Mouse (Mus musculus): Measurements from ENCODE around the gene Sec14l1.

Sec14l1 gene

DNA sequence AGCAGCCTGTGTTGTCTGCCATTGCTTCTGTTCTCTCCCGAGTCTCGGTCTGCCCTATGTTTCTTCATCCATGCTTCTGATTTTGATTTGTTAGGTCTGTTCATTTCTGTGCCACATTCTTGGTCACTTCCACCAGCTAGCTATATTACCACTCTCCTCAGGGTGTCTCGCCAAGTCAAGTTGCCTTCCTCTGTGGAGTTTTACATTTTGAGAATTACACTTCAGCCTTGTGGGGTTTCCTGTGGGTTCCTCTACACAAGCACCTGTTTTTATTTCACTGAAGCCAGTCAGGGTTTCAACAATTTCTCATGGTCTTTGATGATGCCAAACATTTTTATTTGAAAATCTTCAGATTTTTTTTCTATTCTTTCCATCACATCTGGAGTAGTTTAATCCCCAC, 67.8 kb downstream of the Sec14l1 start:
- DNase-seq (ENCODE audit: low spot score): no peak

DNA sequence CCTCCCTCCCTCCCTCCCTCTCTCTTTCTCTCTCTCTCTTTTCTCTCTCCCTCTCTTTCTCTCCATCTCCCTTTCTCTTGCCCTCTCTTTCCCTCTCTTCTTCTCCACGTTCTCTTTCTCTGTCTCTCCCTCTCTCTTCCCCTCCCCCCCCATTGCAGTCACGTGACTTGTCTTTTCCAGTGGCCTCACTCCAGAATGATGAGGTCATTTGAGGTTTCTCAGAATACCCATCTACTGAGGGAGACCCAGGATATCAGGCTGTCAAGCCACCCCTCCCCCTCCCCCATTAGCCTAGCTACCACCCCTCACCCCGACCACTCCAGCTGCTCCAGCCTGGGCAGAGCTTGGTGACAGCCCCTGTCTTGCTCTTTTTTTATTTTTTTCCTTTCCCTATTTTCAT, 68.3 kb downstream of the Sec14l1 start:
- no peak for DNase-seq (ENCODE audit: low spot score)

DNA sequence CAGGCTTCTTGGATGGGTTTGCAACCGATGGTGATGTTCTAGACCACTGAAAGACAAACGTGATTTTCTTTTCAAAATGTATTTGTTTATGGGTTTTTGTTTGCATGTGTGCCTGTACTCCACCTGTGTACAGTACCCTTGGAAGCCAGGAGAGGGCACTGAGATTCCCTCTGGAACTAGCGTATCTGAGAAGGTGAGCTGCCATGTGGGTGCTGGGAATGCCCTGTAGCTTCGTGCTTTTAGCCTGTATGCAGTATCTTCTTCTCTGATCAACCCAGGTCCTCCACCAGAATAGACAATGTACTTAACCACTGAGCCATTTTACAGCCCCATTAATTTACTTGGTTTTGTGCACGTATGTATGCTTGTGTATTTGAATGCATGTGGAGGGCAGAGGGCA, 68.9 kb downstream of the Sec14l1 start:
- no peak for DNase-seq (ENCODE audit: low spot score)

- no peak for DNase-seq (ENCODE audit: low spot score)
These were observed 70.3 kb downstream of the Sec14l1 start for GRCm38 (mm10) chr11:117185076-117185933.

DNA sequence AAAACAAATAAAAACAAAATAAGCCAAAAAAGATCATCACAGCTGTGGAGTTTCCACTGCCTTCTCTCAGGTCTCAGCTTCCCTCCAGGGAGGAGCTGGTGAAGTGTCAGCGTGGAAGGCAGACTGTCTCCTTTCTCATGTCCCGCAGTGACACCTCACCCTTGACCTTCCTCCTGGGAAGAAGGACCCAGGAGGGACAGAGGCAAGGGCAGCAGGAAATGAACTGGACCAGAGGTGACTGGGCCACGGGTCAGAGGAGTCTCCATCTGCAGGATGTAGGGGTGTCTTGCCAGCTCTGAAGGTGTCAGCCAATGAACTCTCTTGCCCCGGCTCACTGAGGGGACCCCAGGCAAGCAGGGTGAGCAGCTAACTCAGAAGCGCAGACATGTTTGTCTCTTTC, 76.6 kb downstream of the Sec14l1 start:
- no peak for DNase-seq (ENCODE audit: low spot score)

GRCm38 (mm10) chr11:117194475-117194937, 79.5 kb downstream of the Sec14l1 start:
- no peak for DNase-seq (ENCODE audit: low spot score)

GRCm38 (mm10) chr11:117195616-117196015, 80.6 kb downstream of the Sec14l1 start:
- DNase-seq (ENCODE audit: low spot score): no peak

GRCm38 (mm10) chr11:117196681-117197080, 81.7 kb downstream of the Sec14l1 start:
- DNase-seq (ENCODE audit: low spot score): no peak

DNA sequence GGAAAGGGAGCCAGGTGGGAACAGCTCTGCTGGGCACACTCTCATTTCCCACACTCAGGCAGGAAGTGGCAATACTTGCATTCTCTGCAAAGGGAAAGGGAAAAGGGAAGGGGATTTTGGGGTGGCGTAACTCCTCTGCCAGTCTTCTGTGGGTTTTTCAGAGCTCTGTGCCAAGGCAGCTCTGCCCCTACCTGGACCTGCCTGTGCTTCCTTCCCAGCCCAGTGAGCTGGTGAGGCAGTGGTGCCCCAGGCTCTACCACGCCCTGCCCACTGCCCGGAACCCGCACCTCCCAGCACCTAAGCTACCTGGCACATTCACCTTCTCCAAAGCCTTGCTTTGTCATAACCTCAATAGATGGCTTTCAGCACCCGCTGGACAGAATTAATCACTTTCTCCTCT, 83.2 kb downstream of the Sec14l1 start:
- DNase-seq (ENCODE audit: low spot score): no peak

DNA sequence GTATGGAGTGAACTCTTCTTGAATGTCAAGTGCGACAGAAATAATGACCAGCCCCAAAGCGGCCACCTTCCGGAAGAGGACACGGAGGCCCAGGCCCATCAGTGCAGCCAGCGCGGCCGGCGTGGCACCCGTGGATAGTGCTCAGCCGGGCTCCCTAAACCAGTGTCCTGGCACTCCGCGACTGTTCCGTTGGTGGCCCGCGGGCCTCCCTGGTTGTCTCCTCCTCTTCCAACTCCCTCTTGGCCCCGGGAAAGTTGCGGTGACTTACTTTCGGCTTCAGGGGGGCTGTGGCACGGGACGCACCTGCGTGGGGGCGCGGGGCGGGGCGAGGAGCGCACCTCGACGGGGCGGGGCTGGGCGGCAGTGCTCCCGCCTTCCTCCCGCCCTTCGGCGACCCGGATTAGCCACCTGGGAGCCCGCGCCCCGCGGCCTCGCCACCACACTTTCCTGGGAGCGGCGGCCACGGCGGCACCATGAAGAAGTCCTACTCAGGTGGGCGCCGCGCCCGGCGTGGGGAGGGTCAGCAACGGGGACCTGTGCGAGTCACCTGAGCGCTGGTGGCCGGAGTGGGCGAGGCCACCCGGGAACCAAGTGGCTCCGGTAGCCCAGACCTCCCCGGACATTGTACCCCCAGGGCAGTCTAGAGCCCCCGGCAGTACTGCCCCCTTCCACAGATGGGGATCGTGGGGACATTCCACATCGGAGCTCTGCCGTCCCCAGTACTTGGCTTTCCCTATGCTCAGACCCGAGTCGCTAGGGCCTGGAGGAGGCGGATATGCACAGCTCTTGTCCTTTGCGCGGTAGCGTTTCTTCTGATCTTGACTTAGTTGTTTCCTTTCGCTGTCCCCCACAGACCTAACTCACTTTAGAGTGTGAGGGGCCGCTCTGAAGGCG, 84.6 kb downstream of the Sec14l1 start, which contains the start of gene Sept9:
Gene Sept9, plus strand, starts transcription at position 380 of the 894 bp plus-strand sequence.
- DNase-seq (ENCODE audit: low spot score): peak; percentile 57

DNA sequence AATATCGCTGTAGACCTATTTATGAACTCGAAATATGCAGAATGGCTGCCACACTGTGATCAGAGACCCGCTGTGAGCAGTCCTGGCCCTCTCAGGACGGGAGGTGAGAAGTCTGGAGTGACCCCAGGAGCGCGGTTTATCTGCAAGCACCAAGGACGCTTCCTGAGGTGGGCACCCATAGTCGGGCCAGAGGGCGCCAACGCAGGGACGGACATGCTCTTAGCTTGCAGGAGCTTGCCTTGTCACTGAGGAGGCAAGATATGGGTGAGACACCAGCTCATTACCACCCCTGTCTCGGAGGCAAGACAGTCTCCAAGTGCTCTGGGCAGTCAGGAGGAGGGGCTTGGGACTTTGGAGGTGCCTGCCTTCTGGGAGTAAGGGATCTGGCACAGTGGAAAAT, 86.9 kb downstream of the Sec14l1 start:
- DNase-seq (ENCODE audit: low spot score): no peak

GRCm38 (mm10) chr11:117204606-117205005, 89.6 kb downstream of the Sec14l1 start:
- DNase-seq (ENCODE audit: low spot score): no peak

GRCm38 (mm10) chr11:117205042-117205441, 90.1 kb downstream of the Sec14l1 start:
- DNase-seq (ENCODE audit: low spot score): no peak

- DNase-seq (ENCODE audit: low spot score): no peak
These were observed 90.5 kb downstream of the Sec14l1 start for GRCm38 (mm10) chr11:117205447-117205846.

- peak; percentile 44 for DNase-seq (ENCODE audit: low spot score)
These were observed 92.5 kb downstream of the Sec14l1 start for GRCm38 (mm10) chr11:117207436-117207835.

DNA sequence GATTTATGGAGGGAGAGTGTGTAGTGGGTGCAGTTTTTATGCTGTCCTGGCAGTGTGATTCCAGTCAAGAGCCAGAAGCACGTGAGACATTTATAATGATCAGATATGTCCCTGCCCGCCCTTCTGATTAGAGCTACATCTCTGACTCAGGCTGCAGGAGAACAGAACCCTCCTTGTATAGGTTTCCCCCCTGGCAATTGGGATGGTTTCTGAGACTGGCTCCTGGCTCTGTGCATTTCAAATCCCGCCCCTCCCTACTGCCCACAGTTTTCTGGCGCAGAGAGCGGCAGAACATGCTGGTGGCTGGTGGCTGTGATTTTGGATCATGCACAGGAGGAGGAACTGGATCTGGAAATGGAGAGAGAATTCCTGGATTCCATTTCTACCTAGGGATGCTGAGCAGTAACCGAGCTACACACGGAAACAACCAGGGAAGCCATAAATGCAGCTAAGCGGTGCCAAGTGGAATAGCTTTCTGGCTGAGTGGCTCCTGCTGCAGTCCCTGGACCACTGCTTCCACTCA, 93.2 kb downstream of the Sec14l1 start:
- DNase-seq (ENCODE audit: low spot score): no peak

Data from embryo, embryonic 10 days (tissue).